Mouse (Mus musculus) intestine, postnatal 0 days (tissue): Measurements from ENCODE around the gene Acvr1b. TPM values are rescaled to one million over a fixed set of nuclear protein-coding genes. Genes with fewer than 3 reads are reported as not detected.
A peak's percentile ranks its signal among the peaks of the same experiment; 100 is the strongest.

Experiments used
- ATAC-seq: fragments of 200-750 bp; cut with Nextera tagmentation; 2 replicates; pipeline ENCODE4 v1.8.0; 2017; ENCODE audit warnings: mild to moderate bottlenecking, moderate TSS enrichment, moderate library complexity
- H3K27ac ChIP-seq: fragments of 300-500 bp; sonication (generic); 2 replicates; pipeline ENCODE4 v1.5.1; 2014; ENCODE audit warnings: mild to moderate bottlenecking, low read depth, low read length, moderate library complexity
- H3K27me3 ChIP-seq: fragments of 300-500 bp; sonication (generic); replicated peaks from 2 replicates; pipeline ENCODE4 v1.6.1; 2014; ENCODE audit warnings: low read length, mixed read lengths; ENCODE audit not compliant: control insufficient read depth, insufficient read depth
- H3K36me3 ChIP-seq: fragments of 300-500 bp; sonication (generic); 2 replicates; pipeline ENCODE4 v1.6.1; 2014; ENCODE audit warnings: mild to moderate bottlenecking, moderate library complexity; ENCODE audit not compliant: control insufficient read depth, insufficient read depth
- H3K4me1 ChIP-seq: fragments of 300-500 bp; sonication (generic); replicated peaks from 2 replicates; pipeline ENCODE4 v1.6.1; 2014; ENCODE audit warnings: antibody characterized with exemption, low read length, mixed read lengths; ENCODE audit not compliant: control insufficient read depth, insufficient read depth
- H3K4me2 ChIP-seq: fragments of 300-500 bp; sonication (generic); replicated peaks from 2 replicates; pipeline ENCODE4 v1.6.1; 2014; ENCODE audit warnings: low read depth, mild to moderate bottlenecking, moderate library complexity
- H3K4me3 ChIP-seq: fragments of 300-500 bp; sonication (generic); 2 replicates; pipeline ENCODE4 v1.5.1; 2014; ENCODE audit warnings: low read depth, low read length
- H3K9ac ChIP-seq: fragments of 300-500 bp; sonication (generic); 2 replicates; pipeline ENCODE4 v1.6.1; 2014; ENCODE audit warnings: mild to moderate bottlenecking, low read depth, low read length
- H3K9me3 ChIP-seq: fragments of 300-500 bp; sonication (generic); 2 replicates; pipeline ENCODE4 v1.6.1; 2016; ENCODE audit warnings: mixed run types; ENCODE audit not compliant: control insufficient read depth
- CTCF ChIP-seq: sonication (generic); IDR thresholded peaks from 2 replicates; pipeline ENCODE4 v1.5.1; 2016; ENCODE audit warnings: low read depth, mild to moderate bottlenecking, control low read depth, antibody characterized with exemption, moderate library complexity
- WGBS: fragments of 180-500 bp; shearing (Covaris S2); extraction: QIAGEN DNeasy Blood & Tissue Kit; methylation state at CpG from one replicate; pipeline ENCODE4 v1.1.7; 2014; 5-methylcytosine and 5-hydroxymethylcytosine counted together
- polyA plus RNA-seq: library from polyadenylated mRNA; unstranded; fragments of >200 nt; fragmentation: Nextera tagmentation; extraction: Ambion mirVana; gene quantifications from 2 replicates; pipeline ENCODE4 v1.2.1, GENCODE M21; 2015

Gene Acvr1b
- polyA plus RNA-seq, 1 experiment from 2014 or later = 6.0 TPM

DNA sequence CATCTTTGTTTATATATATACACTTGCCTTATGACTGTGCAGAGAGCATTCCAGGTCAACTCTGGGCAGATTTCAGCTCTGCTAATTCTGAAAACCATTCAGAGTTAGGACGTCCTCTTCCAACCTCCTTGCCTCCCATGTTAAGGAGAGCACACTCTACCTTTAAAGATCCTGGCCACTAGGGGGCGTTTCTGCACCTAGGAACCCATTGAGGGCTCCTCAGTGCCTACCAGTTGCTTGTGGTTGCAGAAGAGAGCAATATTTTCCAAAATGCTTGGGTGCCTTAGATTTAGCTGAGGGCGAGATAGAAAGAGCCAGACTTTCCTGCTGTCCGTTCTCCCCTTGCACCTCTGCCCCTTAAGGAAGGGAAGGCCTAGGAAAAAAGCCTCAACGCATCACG lies 36.4 kb downstream of the Acvr1b start:
- 66% methylated on average over 6 of the region's 6 CpGs for WGBS
- no peak overlapping the region for H3K4me3 ChIP-seq
- H3K27ac ChIP-seq = no peak overlapping the region
- peak; percentile 80 for TF ChIP-seq CTCF
- H3K9me3 ChIP-seq = no peaks in the 10 kb centered on the region
- H3K4me1 ChIP-seq = no peaks in the 10 kb centered on the region
- H3K27me3 ChIP-seq = no peaks in the 10 kb centered on the region
- no peak overlapping the region for H3K9ac ChIP-seq
- H3K4me2 ChIP-seq = no peak overlapping the region
- H3K36me3 ChIP-seq = peaks cover 68% of the 10 kb centered on the region
- 0 out of 2 replicates have a peak, but pooled peaks have one; percentile 40 for ATAC-seq

DNA sequence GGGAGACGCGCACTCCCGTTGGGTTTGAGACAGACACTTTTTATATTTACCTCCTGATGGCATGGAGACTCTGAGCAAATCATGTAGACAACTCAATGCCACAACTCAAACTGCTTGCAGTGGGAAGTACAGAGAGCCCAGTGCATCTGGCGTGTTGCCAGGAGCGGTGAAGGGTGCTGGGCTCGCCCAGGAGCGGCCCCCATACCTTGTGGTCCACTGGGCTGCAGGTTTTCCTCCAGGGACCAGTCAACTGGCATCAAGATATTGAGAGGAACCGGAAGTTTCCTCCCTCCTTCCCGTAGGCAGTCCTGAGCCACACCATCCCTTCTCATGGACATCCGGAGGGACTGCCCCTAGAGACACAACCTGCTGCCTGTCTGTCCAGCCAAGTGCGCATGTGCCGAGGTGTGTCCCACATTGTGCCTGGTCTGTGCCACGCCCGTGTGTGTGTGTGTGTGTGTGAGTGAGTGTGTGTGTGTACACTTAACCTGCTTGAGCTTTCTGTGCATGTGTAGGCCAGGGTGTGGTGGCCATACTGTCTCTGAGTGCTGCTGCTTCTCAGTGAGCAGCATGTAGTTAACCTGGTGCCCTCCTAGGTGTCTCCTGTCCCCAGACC lies 37.2 kb downstream of the Acvr1b start:
- H3K27me3 ChIP-seq = no peaks in the 10 kb centered on the region
- ATAC-seq = no peak; the same call in 1 of the 2 replicates
- no peaks in the 10 kb centered on the region for H3K4me1 ChIP-seq
- H3K9me3 ChIP-seq = no peaks in the 10 kb centered on the region
- WGBS = 86% methylated on average over 14 of the region's 14 CpGs
- TF ChIP-seq CTCF = no peak
- no peak overlapping the region for H3K4me2 ChIP-seq
- H3K27ac ChIP-seq = no peak overlapping the region
- peaks cover 61% of the 10 kb centered on the region for H3K36me3 ChIP-seq
- H3K4me3 ChIP-seq = no peak overlapping the region
- no peak overlapping the region for H3K9ac ChIP-seq

DNA sequence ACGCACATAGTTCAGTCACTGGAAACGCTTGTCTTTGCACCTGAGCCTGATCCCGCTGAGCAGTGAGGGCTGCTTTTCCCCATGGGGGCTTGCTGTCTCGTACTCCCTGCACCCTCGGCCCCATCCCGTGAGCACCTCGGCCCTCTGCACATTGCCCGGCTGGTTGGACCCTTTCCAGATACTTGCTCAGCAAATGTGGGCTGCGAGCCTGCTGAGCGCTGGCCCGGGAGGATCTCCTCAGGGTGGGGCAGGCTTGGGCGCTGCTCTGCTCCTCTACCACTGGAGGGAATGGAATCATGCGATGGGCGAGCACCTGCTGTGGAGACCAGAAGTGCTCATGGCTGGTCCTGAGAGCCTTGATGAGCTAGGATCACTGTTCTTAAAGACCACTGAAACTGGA lies 38.6 kb downstream of the Acvr1b start:
- ATAC-seq = no peak
- Histone ChIP-seq H3K36me3 (peaks cover 48% of the 10 kb centered on the region), H3K4me3 (no peak overlapping the region), H3K9ac (no peak overlapping the region), H3K27me3 (no peaks in the 10 kb centered on the region), H3K9me3 (no peaks in the 10 kb centered on the region), H3K27ac (no peak overlapping the region), H3K4me2 (no peak overlapping the region), H3K4me1 (no peaks in the 10 kb centered on the region)
- no peak for TF ChIP-seq CTCF
- 59% methylated on average over 14 of the region's 14 CpGs for WGBS

DNA sequence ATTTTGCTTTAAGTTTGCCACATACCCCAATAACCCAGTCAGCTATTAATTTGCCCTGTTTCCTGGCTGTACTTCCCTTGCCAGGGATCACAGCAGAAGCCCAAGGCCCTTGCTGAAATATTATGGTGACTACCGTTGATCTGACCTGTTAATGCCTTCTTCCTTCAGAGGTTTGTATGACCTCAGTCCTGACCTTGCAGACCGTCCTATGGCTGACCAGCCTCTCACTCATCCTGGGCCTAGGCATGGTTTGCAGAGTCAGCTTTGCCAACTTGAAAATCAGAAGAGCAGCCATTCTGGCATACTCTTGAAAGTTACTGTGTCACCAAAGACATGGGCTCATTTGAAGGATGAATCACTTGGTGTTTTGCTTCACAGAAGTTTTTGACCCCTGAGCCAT lies 41.3 kb downstream of the Acvr1b start:
- no peak overlapping the region for H3K4me2 ChIP-seq
- peaks cover 24% of the 10 kb centered on the region; the same call in 1 of the 2 replicates for H3K36me3 ChIP-seq
- no peak for ATAC-seq
- H3K4me1 ChIP-seq = no peaks in the 10 kb centered on the region
- no peak for TF ChIP-seq CTCF
- no peaks in the 10 kb centered on the region for H3K27me3 ChIP-seq
- no peak overlapping the region for H3K27ac ChIP-seq
- H3K9me3 ChIP-seq = no peaks in the 10 kb centered on the region
- no peak overlapping the region for H3K4me3 ChIP-seq
- 64% methylated on average over 2 of the region's 2 CpGs for WGBS
- H3K9ac ChIP-seq = no peak overlapping the region

DNA sequence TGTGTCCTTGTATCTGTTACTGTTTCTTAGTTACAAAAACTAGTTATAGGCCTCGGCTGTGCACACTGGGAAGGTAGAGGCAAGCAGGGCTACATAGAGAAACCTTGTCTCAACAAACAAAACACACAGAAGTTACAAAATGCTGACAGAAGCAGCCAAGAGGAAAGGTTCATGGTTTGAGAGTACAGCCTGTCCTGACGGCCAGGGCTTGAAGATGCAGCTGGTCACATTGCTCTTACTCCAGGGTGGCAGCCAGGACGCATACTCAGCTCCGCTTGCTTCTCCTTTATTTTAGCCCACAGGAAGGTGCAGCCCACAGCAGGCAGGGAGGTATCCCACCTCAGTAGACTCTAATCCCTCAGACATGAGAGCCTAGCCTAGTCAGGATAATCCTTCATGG lies 42.2 kb downstream of the Acvr1b start:
- no peak for TF ChIP-seq CTCF

DNA sequence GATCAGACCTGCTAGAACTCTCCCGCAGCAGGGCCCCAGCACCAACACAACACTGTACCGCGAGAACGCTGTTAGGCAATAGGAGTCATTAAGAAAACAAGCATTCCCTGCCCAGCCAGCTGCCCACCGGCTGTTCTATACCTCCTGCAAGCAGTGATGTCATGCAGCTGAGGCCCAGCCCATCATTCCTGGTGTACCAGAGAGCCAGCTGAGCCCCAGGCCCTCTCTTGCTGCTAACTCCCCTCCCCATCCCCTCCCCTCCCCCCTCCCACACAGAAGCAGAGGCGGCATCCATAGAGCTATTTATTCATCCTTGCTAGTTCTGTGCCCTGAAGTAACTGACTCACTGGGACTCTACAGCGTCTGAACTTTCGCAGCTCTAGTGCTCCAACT lies 47.0 kb downstream of the Acvr1b start:
- no peak overlapping the region for H3K9ac ChIP-seq
- 0 out of 2 replicates have a peak, but pooled peaks cover 5% of the 10 kb centered on the region for H3K4me1 ChIP-seq
- WGBS = 8% methylated on average over 8 of the region's 8 CpGs
- H3K9me3 ChIP-seq = no peaks in the 10 kb centered on the region
- no peak for TF ChIP-seq CTCF
- H3K4me3 ChIP-seq = no peak overlapping the region
- H3K4me2 ChIP-seq = no peak overlapping the region; the same call in 1 of the 2 replicates
- no peak overlapping the region for H3K27ac ChIP-seq
- H3K36me3 ChIP-seq = no peaks in the 10 kb centered on the region
- ATAC-seq = peak; percentile 22; the same call in 1 of the 2 replicates
- no peaks in the 10 kb centered on the region for H3K27me3 ChIP-seq

More for the DNA sequence above, 42.2 kb downstream of the Acvr1b start:
- Histone ChIP-seq H3K4me1 (no peaks in the 10 kb centered on the region), H3K27me3 (no peaks in the 10 kb centered on the region), H3K36me3 (peaks cover 16% of the 10 kb centered on the region; the same call in 1 of the 2 replicates), H3K9ac (no peak overlapping the region), H3K27ac (no peak overlapping the region), H3K4me3 (no peak overlapping the region), H3K4me2 (no peak overlapping the region), H3K9me3 (no peaks in the 10 kb centered on the region)
- ATAC-seq = no peak
- 86% methylated on average over 4 of the region's 4 CpGs for WGBS
